Mouse (Mus musculus) G1E (cell line): ENCODE data around the gene Gm29797.

ENCODE experiments used
- CTCF ChIP-seq: IDR thresholded peaks from 2 replicates; pipeline ENCODE4 v1.5.1; 2012; ENCODE audit warnings: low read depth, low read length, inconsistent platforms, mixed read lengths
- POLR2AphosphoS5 ChIP-seq: IDR thresholded peaks from 2 replicates; pipeline ENCODE4 v1.6.1; 2012; ENCODE audit warnings: low read depth, low read length, inconsistent platforms; ENCODE audit not compliant: insufficient replicate concordance
- TAL1 ChIP-seq: conservative IDR thresholded peaks from 2 replicates; pipeline ENCODE4 v1.6.1; 2012; ENCODE audit warnings: low read depth, low read length, inconsistent platforms, mixed read lengths

GRCm38 (mm10) chr2:181628471-181628870 lies 28.4 kb upstream of the Gm29797 start:
- TF ChIP-seq CTCF, result no peak
- TF ChIP-seq POLR2AphosphoS5, result no peak
- TF ChIP-seq TAL1, result no peak
